Mouse (Mus musculus): Measurements from ENCODE around the gene Trpm8.

The Trpm8 gene

DNA sequence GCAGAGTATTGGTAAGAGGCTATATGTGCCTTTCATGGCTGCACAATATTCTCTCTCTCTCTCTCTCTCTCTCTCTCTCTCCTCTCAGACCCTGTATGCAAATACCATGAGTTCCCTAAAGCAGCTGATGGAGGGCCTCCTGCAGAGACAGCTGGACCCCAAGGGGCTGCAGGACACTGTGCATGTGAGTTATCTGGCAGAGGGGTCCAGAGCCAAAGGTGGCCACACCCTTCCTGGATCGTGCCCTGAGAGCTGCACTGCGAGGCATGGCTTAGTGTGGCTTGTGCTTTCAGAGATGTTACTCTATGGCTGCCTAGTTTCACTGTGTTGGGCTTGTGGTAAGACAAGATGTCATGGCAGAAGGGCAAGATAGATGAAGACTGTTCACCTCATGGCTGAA, 29.8 kb upstream of the Trpm8 start:
- no peak for DNase-seq (ENCODE audit: low spot score)

DNA sequence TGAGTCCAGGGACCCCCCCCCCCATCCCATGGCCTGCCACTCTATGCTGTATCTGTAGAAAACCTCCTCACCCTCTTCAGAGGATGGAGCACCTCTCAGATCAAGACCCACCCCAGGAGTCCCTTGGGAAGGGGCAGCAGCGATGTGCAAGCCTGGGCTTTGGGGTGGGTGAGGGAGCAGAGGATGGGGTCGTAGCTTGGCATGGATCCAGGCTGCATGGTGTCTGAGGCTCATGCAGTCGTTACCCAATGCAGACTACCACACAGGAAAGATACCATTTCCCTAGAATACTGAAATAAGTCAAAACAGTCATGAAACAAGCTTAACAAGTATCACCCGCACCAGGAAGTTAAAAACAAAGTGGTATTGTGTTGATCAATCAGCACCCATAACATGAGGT, 28.8 kb upstream of the Trpm8 start:
- no peak for DNase-seq (ENCODE audit: low spot score)

DNA sequence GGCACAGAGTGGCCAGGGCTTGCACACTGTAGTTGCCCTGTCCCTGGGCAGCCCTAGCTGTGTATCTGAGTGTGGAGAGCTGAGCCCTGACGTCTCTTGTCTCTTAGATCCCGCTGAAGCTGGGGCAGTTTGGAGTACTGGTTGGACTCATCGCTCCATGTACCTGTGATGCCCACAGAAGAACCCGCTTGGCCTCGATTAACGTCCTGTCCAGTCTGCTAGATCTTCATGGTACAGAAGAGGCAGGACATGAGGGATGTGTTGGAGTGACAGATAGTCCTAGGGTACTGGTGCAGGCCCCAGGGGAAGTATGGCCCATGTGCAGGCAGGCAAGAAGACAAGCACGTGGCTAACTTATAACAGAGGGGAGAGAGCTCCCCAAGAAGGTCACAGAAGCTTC, 27.9 kb upstream of the Trpm8 start:
- DNase-seq (ENCODE audit: low spot score), result no peak

DNA sequence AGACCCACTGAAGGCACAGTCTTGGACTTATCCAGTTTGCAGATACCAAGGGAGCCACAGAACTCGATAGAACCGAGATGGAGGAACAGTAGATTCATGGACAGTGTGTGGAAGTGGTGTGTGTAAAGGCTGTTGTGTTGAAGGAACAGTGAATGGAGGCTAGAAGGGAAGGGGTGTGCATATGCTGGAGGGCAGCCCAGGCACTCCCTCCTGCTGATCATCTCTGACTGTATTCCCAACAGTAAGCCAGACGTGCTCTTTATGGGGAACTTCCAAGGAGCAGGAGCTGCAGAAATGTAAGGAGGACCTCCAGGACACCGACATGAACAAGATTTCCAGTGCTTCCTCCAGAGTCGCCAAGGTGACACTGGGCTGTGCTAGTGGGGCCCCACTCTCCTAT, 27.4 kb upstream of the Trpm8 start:
- DNase-seq (ENCODE audit: low spot score), result no peak

DNA sequence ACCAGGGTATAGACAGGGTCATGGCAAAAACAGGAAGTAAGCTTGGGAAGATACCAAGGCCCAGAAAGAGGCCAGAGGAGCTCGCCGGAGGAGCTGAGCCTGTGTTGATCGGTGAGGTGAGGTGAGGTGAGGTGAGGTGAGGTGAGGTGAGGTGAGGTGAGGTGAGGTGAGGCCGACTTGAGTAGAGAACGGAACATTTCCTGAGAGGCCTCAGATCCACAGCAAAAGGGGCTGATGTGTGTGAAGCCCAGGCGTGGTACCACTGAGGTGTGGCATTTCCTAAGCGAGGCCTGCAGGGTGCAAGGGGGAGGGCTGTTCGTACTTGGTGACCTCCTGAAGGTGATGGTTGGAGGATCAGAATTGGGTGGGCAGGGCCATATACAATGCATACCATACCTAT, 24.4 kb upstream of the Trpm8 start:
- no peak for DNase-seq (ENCODE audit: low spot score)

DNA sequence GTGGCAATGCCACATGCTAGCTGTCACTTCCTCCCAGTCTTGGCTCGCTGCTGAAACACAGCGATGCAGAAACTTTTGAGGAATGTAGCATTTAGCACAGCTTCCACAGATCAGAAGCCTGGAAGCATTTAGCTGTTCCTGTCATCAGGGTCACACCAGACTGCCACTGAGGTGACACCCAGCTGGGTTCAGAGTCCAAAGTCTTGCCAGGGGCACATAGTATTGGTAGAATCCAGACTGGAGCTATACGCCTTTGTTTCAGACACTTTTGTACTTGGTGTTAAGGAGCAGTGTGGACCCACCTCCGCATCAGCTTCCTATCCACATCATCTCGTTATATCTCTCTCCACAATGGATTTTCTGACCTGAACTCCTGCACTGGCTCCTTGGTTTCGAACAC, 23.9 kb upstream of the Trpm8 start:
- DNase-seq (ENCODE audit: low spot score), result no peak

DNA sequence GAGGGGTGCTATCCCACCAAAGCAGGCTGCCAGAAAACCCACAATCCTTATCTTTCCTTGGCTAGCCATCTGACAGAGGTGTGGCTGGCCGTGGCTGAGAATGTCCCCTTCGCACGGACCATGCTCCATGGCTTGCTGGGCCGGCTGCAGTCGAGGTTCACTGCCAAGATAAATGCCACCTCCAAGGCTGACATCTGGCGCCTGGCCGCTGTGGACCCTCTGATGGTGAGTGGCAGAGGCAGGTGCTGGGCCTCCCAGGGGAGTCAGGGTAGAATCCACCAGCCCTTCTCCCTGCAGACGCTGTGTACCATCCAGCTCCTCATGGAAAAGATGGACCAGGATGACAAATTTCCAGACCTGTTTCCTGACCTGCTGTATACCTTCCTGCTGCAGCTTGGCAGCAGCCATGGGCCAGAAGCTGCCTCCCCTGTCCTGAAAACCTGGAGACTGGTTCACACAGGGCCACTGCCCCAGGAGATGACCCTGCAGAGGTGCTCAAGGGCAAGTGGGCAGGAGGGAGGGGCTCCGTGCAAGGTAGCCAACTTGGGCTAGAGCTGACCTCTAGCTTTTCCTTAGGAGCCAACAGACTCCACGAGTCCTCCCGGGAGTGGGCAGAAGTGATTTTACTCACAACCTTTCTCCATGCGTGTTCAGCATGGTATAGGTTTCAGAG, 22.5 kb upstream of the Trpm8 start:
- no peak for DNase-seq (ENCODE audit: low spot score)

DNA sequence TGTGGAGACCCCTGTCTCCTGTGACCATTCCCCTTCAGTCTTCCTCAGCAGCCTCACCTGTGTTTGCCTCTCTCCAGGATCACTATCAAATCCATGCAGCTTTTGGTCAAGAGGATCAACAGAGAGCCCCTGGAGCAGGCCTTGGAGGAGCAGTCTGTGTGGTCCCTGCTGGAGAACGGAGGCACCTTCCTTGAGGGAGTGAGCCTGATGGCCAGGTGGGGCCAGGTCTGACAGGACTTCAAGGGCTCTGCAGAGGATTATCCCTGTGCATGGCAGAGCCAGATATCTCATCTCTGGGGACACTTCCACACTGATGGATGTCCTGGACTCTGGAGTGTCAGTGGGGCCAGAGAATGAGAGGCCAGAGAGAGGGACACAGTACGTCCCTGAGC, 22.0 kb upstream of the Trpm8 start:
- no peak for DNase-seq (ENCODE audit: low spot score)

DNA sequence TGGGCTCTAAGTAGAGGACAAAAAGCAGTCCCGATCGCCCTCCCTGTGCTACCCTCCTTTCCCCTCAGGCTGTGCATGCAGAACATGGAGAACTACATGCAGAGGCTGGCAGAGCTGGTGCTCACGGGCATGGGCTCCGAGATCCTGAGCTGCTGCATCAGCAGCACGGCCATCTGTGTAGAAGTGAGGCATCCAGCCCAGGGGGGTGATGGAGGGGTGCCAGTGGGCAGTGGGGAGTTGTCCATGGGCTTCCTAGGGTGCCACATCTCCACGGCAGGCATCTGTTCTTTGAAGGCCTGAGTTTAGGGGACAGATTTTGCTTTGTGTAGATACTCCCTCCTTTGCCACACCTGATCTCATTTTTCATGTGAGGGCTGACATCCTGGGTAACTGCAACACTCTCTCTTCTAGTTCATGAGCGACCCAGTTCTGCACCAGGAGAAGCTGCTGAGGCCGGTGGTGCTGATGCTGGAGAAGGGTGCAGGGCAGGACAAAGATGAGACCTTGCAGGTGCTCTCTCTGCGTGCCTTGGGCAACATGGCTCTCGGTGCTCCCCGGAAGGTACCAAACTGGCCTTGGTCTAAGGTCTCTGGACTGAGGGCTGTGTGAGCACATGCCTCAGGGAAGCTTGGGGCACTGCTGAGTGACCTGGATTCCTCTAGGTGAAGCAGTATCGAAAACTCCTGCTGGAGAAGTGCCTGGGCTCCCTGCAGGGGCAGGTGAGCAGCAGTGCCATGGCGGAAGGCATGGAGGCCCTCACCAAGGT, 21.3 kb upstream of the Trpm8 start:
- no peak for DNase-seq (ENCODE audit: low spot score)

DNA sequence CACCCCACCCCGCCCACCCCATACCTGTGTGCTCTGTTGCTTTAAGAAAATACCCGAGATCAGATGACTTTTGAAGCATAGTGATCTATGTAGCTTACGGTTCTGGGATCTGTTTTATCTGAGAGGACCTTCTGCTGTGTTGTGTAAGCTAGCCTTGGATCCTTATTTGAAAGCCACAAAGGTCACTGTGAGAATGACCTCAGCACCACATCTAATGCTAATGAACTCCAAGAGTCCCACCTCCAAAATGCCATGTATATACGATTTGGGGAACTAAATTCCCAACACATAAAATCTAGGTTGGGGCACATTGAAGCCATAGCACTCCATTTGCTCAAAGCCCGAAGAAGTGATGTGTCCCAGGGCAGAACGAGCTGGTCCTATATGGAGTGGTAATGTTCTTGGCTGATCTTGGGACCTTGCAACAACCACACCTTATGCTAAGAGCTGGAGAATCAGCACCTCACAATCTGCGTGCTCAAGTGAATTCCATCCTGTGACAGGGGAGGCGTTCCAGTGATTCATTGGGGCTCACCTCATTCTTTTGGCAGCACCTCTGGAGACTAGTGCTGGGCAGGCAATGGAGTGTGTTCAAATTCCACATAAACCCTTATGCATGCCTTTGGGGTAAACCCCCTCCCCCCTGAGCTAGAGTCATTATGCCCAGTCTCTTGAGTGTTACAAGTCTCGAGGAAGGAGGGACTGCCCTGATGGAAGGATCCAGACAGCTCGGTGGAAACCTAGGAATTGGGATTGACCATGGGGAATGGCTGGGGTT, 20.4 kb upstream of the Trpm8 start:
- DNase-seq (ENCODE audit: low spot score), result no peak

DNA sequence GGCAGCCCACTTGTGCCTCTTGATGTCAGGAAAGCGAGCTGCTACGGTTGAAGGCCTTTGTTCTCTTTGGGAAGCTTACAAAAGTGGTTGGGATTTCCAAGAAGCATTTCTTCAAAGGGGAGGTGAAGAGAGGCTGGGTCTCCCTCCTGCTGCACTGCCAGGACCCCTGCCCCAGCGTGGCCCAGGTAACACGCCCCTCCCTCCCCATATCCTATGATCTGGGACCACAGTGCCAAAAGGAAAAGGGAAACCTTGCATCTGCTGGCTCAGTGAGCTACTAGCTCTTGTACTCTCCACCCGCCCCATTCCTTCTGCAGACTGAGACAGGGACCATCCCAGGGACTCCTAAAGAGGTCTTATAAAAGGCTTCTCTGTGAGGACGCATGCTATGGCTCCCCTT, 19.8 kb upstream of the Trpm8 start:
- DNase-seq (ENCODE audit: low spot score), result no peak

DNA sequence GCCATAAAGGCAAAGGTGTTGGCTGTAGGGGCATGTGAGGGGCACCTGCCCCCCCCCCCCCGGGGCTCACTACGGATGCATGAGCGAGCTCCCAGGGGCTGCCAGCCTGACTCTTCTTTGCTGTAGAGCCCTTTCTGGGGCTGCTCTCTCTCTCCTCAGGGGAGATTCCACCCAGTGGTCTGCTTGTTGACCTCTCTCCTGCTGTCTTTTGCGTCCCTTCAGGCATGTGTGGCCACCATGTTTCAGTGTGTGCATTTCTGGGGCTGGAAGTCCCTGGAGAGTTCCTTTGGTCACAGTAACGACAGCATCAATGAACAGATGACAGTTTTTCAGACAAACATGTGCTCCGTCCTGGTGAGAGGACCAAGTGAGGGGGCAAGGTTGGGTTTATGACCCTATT, 19.1 kb upstream of the Trpm8 start:
- no peak for DNase-seq (ENCODE audit: low spot score)

DNA sequence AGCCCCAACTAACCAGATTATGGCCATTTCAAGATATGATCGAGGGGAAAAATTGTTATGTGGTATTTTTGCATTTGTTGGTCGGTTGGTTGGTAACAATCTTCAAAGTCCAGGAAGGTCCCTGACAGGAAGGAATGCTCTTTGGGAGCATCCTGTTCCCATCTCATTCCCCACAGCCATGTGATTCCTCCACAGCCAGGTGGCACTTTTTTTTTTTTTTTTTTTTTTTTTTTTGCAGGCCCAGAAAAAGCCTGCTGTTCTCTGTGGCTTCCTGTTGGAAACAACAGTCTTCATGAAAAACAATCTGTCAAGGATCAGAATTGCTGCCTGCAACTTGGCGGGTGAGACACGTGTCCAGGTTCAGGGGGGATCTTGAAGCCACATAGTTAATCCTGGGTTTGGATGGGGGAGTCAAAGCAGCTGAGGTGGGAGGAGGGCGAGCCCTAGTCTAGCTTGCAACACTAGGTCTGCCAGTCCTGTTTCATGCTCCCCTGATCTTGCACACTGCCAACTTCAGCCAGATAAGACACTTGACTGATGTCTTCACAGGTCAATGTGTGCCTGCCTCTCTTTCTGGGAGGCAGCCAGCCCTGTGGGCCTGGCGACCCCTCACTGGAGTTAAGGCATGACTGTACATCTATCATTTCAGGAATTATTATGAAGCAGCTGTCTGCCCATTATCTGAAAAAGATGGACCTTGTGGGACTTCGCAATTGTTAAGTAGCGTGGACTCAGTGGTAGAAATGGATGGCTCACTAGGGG, 18.4 kb upstream of the Trpm8 start:
- DNase-seq (ENCODE audit: low spot score), result no peak

DNA sequence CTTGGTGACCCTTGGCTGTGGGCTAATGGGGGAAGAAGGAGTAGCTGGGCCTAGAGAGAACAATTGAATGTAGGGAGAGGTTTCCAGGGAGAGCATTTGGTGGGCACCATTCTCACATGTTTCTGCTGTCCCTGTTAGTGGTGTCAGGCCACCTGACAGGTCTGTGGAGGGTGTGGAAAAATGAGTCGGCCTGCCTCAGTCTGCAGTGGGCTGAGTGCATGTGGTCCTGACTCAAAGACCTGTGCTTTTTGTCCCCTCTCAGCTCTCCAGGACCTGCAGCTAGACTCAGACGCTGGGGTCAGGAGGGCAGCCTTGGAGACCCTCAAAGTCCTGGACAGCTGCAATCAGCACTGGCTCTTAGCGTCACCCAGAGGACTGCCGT, 17.8 kb upstream of the Trpm8 start:
- no peak for DNase-seq (ENCODE audit: low spot score)

DNA sequence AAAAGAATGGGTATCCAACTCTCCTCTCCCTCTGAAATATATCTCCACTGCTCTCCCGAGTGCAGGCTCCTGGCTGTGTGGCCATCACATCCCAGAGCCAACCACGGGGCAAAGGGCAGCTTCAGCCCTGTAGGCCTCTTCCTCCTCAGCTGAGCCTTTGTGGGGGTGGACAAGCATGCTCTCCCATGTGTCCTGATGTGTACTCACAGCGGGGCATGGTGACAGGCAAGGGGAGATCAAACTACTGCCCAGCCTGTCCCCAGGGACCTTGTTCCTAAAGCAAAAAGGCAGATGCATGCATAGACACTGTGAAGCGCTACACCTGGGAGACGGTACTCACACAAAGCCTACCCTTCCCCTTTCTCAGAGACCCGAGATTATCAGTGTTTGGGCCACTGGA, 17.3 kb upstream of the Trpm8 start:
- no peak for DNase-seq (ENCODE audit: low spot score)

DNA sequence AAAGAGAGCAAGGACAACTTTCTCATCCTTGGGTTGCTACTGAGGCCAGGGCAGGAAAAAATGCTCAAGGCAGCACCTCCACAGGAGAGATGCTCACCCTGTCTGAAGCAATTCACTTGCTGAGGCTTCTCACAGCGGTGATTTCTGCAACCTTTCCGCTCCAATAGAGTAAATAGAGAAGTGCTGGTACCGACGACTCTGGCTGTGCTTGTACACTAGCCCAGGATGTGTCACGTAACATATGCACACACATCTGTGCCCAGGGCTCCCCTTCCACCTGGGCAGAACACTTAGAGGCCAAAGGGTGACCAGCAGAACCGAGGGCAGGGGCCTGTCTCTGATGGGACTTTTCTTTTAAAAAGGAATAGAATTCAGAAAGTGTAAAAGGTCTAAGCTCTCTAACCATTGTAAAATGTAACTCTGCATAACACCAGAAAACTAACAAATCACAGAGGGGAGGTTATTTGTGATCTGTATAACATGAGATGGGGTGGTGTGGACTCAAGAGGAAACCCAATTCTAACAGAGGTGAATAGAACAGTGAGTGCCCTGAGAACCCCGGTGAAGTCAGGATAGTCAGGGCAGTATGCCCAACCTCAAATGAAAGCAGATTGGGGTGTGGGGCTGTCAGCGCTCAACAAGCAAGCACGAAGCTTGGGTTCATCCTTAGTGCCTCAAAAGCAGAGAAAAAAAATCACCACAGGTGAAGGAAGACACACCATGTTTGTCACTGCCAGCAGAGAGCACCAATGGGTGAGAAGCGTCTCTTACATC, 16.7 kb upstream of the Trpm8 start:
- no peak for DNase-seq (ENCODE audit: low spot score)

DNA sequence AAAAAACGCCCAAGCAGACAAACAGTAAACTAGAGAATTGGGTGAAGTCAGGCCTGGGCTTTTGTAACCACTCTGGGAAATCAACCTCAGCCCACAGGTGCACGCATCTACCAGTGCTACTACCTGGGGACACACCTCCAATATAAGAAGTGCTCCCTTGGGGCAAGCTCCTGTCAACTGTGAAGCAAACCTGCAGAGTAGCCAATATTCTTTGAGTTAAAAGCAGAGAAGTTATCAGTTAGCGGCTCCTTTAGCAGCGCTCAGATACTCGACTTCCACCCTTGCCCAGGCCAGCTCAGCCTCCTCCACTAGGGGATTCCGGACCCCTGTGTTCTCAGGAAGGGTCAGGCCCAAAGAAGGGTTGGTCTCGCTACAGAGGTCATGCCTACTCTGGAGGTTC, 15.8 kb upstream of the Trpm8 start:
- no peak for DNase-seq (ENCODE audit: low spot score)

DNA sequence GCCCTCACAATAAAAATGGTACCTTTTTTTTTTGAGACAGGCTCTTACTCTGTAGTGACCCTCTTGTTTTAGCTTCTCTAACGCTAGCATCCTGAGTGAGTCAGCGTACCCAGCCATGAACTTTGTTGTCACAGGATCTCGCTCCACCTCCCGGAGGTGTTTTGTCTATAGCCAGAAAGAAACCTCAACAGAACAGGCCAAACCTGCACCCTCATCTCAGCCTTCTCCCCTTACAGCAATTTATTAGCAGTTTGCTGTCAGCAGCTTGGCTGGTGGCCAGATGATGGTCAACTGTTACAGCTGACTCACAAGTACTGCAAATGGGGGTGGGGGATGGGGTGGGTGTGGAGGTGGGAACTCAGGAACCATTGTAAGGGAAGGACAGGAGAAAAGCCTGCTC, 15.2 kb upstream of the Trpm8 start:
- DNase-seq (ENCODE audit: low spot score), result no peak

DNA sequence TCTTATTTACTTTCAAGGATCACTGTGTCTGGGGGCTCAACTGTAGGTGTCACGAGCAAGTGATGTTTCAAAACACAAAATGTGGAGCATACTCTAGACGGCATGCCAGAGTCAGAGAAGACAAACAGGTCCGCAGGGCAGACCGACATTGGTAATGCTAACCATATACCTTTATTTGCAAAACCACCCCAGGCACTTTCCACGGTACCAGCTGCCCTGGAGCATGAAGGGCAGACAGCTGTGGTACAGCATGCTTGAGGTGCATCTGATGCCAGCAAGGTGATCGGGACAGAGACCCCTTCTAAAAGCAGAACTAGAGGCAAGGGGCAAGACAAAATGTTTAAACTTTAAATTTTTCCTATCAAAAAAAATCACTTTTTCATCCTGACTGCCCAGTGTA, 14.5 kb upstream of the Trpm8 start:
- no peak for DNase-seq (ENCODE audit: low spot score)

DNA sequence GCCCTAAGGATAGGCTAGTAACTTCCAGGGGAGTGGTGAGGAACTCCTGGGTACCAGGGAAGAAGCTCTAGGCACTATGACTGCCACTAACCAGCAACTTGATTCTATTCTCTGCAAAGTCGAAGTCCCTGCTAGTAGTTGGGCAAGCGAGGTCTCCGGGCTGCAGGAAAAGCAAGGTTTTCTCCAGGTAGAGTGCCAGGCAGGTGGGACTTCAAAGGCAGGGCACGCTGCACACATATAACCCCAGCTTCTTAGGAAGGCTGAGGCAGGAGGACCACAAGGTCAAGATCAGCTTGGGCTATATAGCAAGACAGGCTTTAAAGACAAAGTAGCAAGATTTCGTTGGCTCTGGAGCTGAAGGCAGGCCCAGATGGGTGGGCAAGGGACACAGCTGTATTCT, 13.7 kb upstream of the Trpm8 start:
- DNase-seq (ENCODE audit: low spot score), result no peak

DNA sequence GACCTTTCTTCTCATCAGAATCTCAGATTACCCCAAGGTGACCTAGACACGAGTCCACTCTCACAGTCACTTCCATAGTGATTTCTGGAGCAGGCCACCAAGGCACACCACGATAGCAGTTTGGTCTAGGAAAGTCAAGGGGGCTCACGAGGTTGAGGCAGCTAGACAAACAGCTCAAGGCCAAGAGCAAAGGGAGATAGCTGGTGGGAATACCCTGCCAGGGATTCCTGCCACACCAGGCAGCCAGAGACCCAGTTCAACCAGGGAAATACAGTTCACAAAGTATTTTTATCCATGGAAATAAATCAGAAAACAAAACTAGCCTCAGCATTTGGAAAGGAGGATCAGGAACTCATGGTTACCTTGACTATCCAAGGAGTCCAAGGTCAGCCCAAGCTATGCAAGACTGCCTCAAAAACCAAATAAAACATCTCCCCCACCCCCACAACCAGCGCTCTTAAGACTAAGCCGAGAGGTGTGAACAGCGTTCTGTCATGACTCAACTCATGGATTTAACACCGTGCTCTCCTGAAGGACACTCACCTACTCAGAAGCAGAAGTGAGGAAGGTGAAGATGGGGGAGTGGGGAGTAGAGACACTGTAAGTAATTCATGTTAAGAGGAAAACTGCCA, 13.1 kb upstream of the Trpm8 start:
- DNase-seq (ENCODE audit: low spot score), result no peak
